Mouse (Mus musculus) spleen, adult 2 months (tissue): ENCODE measurements around the gene Plxna1. TPM values are rescaled to one million over a fixed set of nuclear protein-coding genes. Genes with fewer than 3 reads are reported as not detected.

Source experiments
- DNase-seq, 2 experiments: peaks; one replicate each; pipeline versions ENCODE4 v3.0.0 to v3.0.0-alpha.2; 2012 to 2021; ENCODE audit warnings: low spot score in 2 of 2, low read depth in 1 of 2
- H3K27ac ChIP-seq: fragments of 200-500 bp; 2 replicates; pipeline ENCODE4 v1.5.1; 2012; ENCODE audit warnings: low read length, inconsistent platforms; ENCODE audit not compliant: insufficient read depth
- H3K27me3 ChIP-seq: fragments of 200-500 bp; 2 replicates; pipeline ENCODE4 v1.6.1; 2012; ENCODE audit warnings: mild to moderate bottlenecking, moderate library complexity, low read length, inconsistent platforms; ENCODE audit not compliant: control insufficient read depth, insufficient read depth
- H3K36me3 ChIP-seq: fragments of 200-500 bp; 2 replicates; pipeline ENCODE4 v1.6.1; 2012; ENCODE audit warnings: mild to moderate bottlenecking, low read length, inconsistent platforms; ENCODE audit not compliant: control insufficient read depth, insufficient read depth
- H3K4me1 ChIP-seq: fragments of 200-500 bp; 2 replicates; pipeline ENCODE4 v1.6.1; 2011; ENCODE audit warnings: inconsistent platforms; ENCODE audit not compliant: control insufficient read depth, insufficient read depth, insufficient read length
- H3K4me3 ChIP-seq: fragments of 200-500 bp; 2 replicates; pipeline ENCODE4 v1.5.1; 2011; ENCODE audit warnings: mild to moderate bottlenecking, inconsistent platforms; ENCODE audit not compliant: insufficient read depth, insufficient read length; ENCODE audit errors: extremely low read depth
- CTCF ChIP-seq: fragments of 200-500 bp; IDR thresholded peaks from 2 replicates; pipeline ENCODE4 v1.5.1; 2011; ENCODE audit warnings: mild to moderate bottlenecking, inconsistent platforms; ENCODE audit not compliant: insufficient read depth, insufficient read length, insufficient replicate concordance; ENCODE audit errors: extremely low read depth
- POLR2A ChIP-seq: fragments of 200-500 bp; IDR thresholded peaks from 2 replicates; pipeline ENCODE4 v1.6.1; 2011; ENCODE audit warnings: low read depth, low read length, inconsistent platforms
- WGBS: fragments of 180-500 bp; shearing (Covaris S2); methylation state at CpG from one replicate; pipeline ENCODE4 v1.1.7; 2018; 5-methylcytosine and 5-hydroxymethylcytosine counted together
- polyA plus RNA-seq: library from polyadenylated mRNA; depleted of rRNA; stranded (reverse); fragments of >200 nt; gene quantifications from 2 replicates; pipeline ENCODE4 v1.2.3, GENCODE M21; 2012

Plxna1 gene
- polyA plus RNA-seq, 1 experiment: 27.2 TPM

- no peaks in the 10 kb centered on the region for H3K36me3 ChIP-seq
- H3K27me3 ChIP-seq: no peaks in the 10 kb centered on the region
- no peak for DNase-seq
- TF ChIP-seq POLR2A: no peak
- TF ChIP-seq CTCF: no peak
- H3K27ac ChIP-seq: no peak overlapping the region
- no peak overlapping the region for H3K4me3 ChIP-seq
- no peaks in the 10 kb centered on the region for H3K4me1 ChIP-seq
- WGBS: 98% methylated on average over 2 of the region's 2 CpGs
These were observed 40.0 kb upstream of the Plxna1 start for GRCm38 (mm10) chr6:89402406-89402805.

DNA sequence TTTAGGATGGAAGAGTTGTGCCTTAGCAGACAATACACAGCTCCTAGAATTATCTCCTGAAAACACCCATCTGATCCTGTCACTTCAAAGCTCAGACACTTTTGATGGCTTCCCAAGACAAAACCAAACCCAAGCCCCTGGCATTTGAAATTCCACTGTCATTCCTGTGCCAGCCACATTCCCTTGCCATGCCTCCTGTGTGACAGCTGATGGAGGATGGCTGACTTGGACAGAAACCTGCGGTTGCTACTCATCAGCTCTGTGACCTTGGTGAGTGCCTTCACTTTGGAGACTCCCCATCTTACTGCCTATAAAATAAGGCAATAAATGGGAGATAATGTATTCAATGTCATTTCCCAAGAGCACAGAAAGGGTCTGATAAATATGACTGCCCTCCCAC is 37.1 kb upstream of the Plxna1 start:
- Histone ChIP-seq H3K27me3 (no peaks in the 10 kb centered on the region), H3K4me3 (no peak overlapping the region), H3K4me1 (no peaks in the 10 kb centered on the region), H3K27ac (no peak overlapping the region), H3K36me3 (no peaks in the 10 kb centered on the region)
- no peak for TF ChIP-seq CTCF
- TF ChIP-seq POLR2A: no peak
- WGBS: 84% methylated on average over 1 of the region's 1 CpGs
- DNase-seq: no peak

- TF ChIP-seq CTCF (no peak), POLR2A (no peak)
- no peak for DNase-seq
These were observed 35.5 kb upstream of the Plxna1 start for GRCm38 (mm10) chr6:89397919-89398318.

GRCm38 (mm10) chr6:89393820-89394219 is 31.4 kb upstream of the Plxna1 start:
- WGBS: 88% methylated on average over 2 of the region's 2 CpGs
- Histone ChIP-seq H3K36me3 (no peaks in the 10 kb centered on the region), H3K27me3 (no peaks in the 10 kb centered on the region)

More at GRCm38 (mm10) chr6:89397919-89398318, 35.5 kb upstream of the Plxna1 start:
- no peak overlapping the region for H3K27ac ChIP-seq
- H3K36me3 ChIP-seq: no peaks in the 10 kb centered on the region
- H3K27me3 ChIP-seq: no peaks in the 10 kb centered on the region
- no peak overlapping the region for H3K4me3 ChIP-seq
- 47% methylated on average over 4 of the region's 4 CpGs for WGBS
- no peaks in the 10 kb centered on the region for H3K4me1 ChIP-seq

DNA sequence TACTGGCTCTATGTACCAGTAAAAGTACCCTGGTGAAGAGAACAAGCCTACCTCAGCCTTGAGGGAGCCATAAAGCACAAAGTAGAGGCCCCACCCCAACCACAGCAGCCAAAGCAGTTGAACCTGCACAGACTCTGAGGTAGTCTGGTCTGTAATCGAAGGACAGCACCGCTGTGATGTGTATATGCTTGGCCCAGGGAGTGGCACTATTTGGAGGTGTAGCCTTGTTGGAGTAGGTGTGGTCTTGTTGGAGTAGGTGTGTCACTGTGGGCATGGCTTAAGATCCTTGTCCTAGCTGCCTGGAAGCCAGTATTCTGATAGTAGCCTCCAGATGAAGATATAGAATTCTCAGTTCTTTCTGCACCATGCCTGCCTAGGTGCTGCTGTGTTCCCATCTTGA is 29.8 kb upstream of the Plxna1 start:
- Histone ChIP-seq H3K36me3 (no peaks in the 10 kb centered on the region), H3K4me1 (no peaks in the 10 kb centered on the region), H3K27ac (no peak overlapping the region), H3K4me3 (no peak overlapping the region), H3K27me3 (no peaks in the 10 kb centered on the region)
- TF ChIP-seq POLR2A (no peak), CTCF (no peak)
- no peak for DNase-seq
- 98% methylated on average over 2 of the region's 2 CpGs for WGBS

More at GRCm38 (mm10) chr6:89393820-89394219, 31.4 kb upstream of the Plxna1 start:
- no peak for DNase-seq
- Histone ChIP-seq H3K27ac (no peak overlapping the region), H3K4me1 (no peaks in the 10 kb centered on the region), H3K4me3 (no peak overlapping the region)
- no peak for TF ChIP-seq POLR2A
- TF ChIP-seq CTCF: no peak

GRCm38 (mm10) chr6:89389771-89390170 is 27.4 kb upstream of the Plxna1 start:
- Histone ChIP-seq H3K36me3 (no peaks in the 10 kb centered on the region), H3K27me3 (no peaks in the 10 kb centered on the region), H3K4me1 (no peaks in the 10 kb centered on the region), H3K27ac (no peak overlapping the region), H3K4me3 (no peak overlapping the region)
- TF ChIP-seq POLR2A: no peak
- no peak for TF ChIP-seq CTCF
- WGBS: 92% methylated on average over 7 of the region's 7 CpGs
- no peak for DNase-seq

GRCm38 (mm10) chr6:89386956-89387355 is 24.5 kb upstream of the Plxna1 start:
- no peak overlapping the region for H3K27ac ChIP-seq
- 88% methylated on average over 1 of the region's 1 CpGs for WGBS

More at GRCm38 (mm10) chr6:89386956-89387355, 24.5 kb upstream of the Plxna1 start:
- DNase-seq: no peak
- Histone ChIP-seq H3K4me3 (no peak overlapping the region), H3K27me3 (no peaks in the 10 kb centered on the region), H3K36me3 (no peaks in the 10 kb centered on the region), H3K4me1 (no peaks in the 10 kb centered on the region)
- TF ChIP-seq CTCF: no peak
- no peak for TF ChIP-seq POLR2A
